Mouse (Mus musculus) megakaryocyte, embryonic 14.5 days (primary cell): Measurements from ENCODE around the gene Rnf213. TPM values are rescaled to one million over a fixed set of nuclear protein-coding genes. Genes with fewer than 3 reads are reported as not detected.

Experiments used
- H3K27me3 ChIP-seq: replicated peaks from 2 replicates; pipeline ENCODE3; 2012; ENCODE audit warnings: inconsistent platforms
- H3K36me3 ChIP-seq: replicated peaks from 2 replicates; pipeline ENCODE3; 2012; ENCODE audit warnings: low read length, inconsistent platforms, mixed read lengths
- H3K4me1 ChIP-seq: 2 replicates; pipeline ENCODE4 v1.6.1; 2012; ENCODE audit warnings: inconsistent platforms
- H3K4me3 ChIP-seq: replicated peaks from 2 replicates; pipeline ENCODE3; 2012; ENCODE audit warnings: moderate library complexity, mild to moderate bottlenecking, inconsistent platforms
- H3K9me3 ChIP-seq: 2 replicates; pipeline ENCODE4 v1.6.1; 2012; ENCODE audit warnings: inconsistent platforms
- FLI1 ChIP-seq: IDR thresholded peaks from 2 replicates; pipeline ENCODE4 v1.6.1; 2012; ENCODE audit warnings: low read length, inconsistent platforms, mixed read lengths
- GATA1 ChIP-seq: IDR thresholded peaks from 3 replicates; pipeline ENCODE4 v1.6.1; 2012; ENCODE audit warnings: mixed read lengths, low read length, inconsistent platforms, borderline replicate concordance
- polyA plus RNA-seq: library from polyadenylated mRNA; stranded (reverse); fragments of >175 nt; gene quantifications from 2 replicates; pipeline ENCODE4 v1.2.3, GENCODE M21; 2012; ENCODE audit warnings: low replicate concordance; ENCODE audit not compliant: insufficient read depth

Rnf213 gene
- polyA plus RNA-seq, 1 experiment, result 1.2 TPM

- no peaks in the 10 kb centered on the region for H3K27me3 ChIP-seq
- peaks cover 44% of the 10 kb centered on the region for H3K36me3 ChIP-seq
- no peak for TF ChIP-seq GATA1
- no peak for TF ChIP-seq FLI1
- H3K9me3 ChIP-seq, result no peaks in the 10 kb centered on the region
- H3K4me1 ChIP-seq, result peaks cover 71% of the 10 kb centered on the region
- peak overlapping the region; percentile 97 for H3K4me3 ChIP-seq
Observed at GRCm38 (mm10) chr11:119491690-119492087, 98.8 kb downstream of the Rnf213 start.

- H3K4me1 ChIP-seq, result peaks cover 68% of the 10 kb centered on the region
- no peaks in the 10 kb centered on the region for H3K9me3 ChIP-seq
- TF ChIP-seq GATA1 (no peak), FLI1 (no peak)
- H3K4me3 ChIP-seq, result peak overlapping the region; percentile 59
- no peaks in the 10 kb centered on the region for H3K27me3 ChIP-seq
- peaks cover 40% of the 10 kb centered on the region for H3K36me3 ChIP-seq
Observed at GRCm38 (mm10) chr11:119492830-119493229, 99.9 kb downstream of the Rnf213 start.

- Histone ChIP-seq H3K27me3 (no peaks in the 10 kb centered on the region), H3K4me3 (no peak overlapping the region), H3K36me3 (peaks cover 41% of the 10 kb centered on the region), H3K9me3 (no peaks in the 10 kb centered on the region), H3K4me1 (peaks cover 62% of the 10 kb centered on the region)
- TF ChIP-seq GATA1 (no peak), FLI1 (no peak)
Observed at GRCm38 (mm10) chr11:119493516-119493915, 100.6 kb downstream of the Rnf213 start.

- peaks cover 67% of the 10 kb centered on the region for H3K36me3 ChIP-seq
- TF ChIP-seq GATA1 (no peak), FLI1 (no peak)
Observed at GRCm38 (mm10) chr11:119496147-119496546, 103.2 kb downstream of the Rnf213 start.

GRCm38 (mm10) chr11:119497451-119497850 is 104.6 kb downstream of the Rnf213 start:
- no peak for TF ChIP-seq GATA1
- no peak for TF ChIP-seq FLI1
- H3K27me3 ChIP-seq, result no peaks in the 10 kb centered on the region
- H3K4me1 ChIP-seq, result peaks cover 28% of the 10 kb centered on the region
- peaks cover 80% of the 10 kb centered on the region for H3K36me3 ChIP-seq
- H3K9me3 ChIP-seq, result no peaks in the 10 kb centered on the region
- no peak overlapping the region for H3K4me3 ChIP-seq

More at GRCm38 (mm10) chr11:119496147-119496546, 103.2 kb downstream of the Rnf213 start:
- no peaks in the 10 kb centered on the region for H3K9me3 ChIP-seq
- H3K4me3 ChIP-seq, result no peak overlapping the region
- H3K4me1 ChIP-seq, result peaks cover 36% of the 10 kb centered on the region
- no peaks in the 10 kb centered on the region for H3K27me3 ChIP-seq

- Histone ChIP-seq H3K9me3 (no peaks in the 10 kb centered on the region), H3K36me3 (peaks cover 85% of the 10 kb centered on the region), H3K27me3 (no peaks in the 10 kb centered on the region), H3K4me3 (no peak overlapping the region), H3K4me1 (peaks cover 13% of the 10 kb centered on the region)
- TF ChIP-seq GATA1 (no peak), FLI1 (no peak)
Observed at GRCm38 (mm10) chr11:119499297-119499696, 106.4 kb downstream of the Rnf213 start.

GRCm38 (mm10) chr11:119500011-119500410 is 107.1 kb downstream of the Rnf213 start:
- H3K36me3 ChIP-seq, result peaks cover 91% of the 10 kb centered on the region

GRCm38 (mm10) chr11:119503675-119504074 is 110.8 kb downstream of the Rnf213 start:
- H3K36me3 ChIP-seq, result peaks cover 92% of the 10 kb centered on the region
- H3K4me1 ChIP-seq, result no peaks in the 10 kb centered on the region
- peaks cover 10% of the 10 kb centered on the region for H3K27me3 ChIP-seq
- TF ChIP-seq FLI1 (no peak), GATA1 (no peak)
- H3K9me3 ChIP-seq, result no peaks in the 10 kb centered on the region
- H3K4me3 ChIP-seq, result no peak overlapping the region

More at GRCm38 (mm10) chr11:119500011-119500410, 107.1 kb downstream of the Rnf213 start:
- Histone ChIP-seq H3K4me3 (no peak overlapping the region), H3K27me3 (peaks cover 3% of the 10 kb centered on the region), H3K4me1 (peaks cover 7% of the 10 kb centered on the region), H3K9me3 (no peaks in the 10 kb centered on the region)
- no peak for TF ChIP-seq GATA1
- TF ChIP-seq FLI1, result no peak

- Histone ChIP-seq H3K4me3 (no peak overlapping the region), H3K9me3 (no peaks in the 10 kb centered on the region), H3K36me3 (peaks cover 68% of the 10 kb centered on the region), H3K27me3 (peaks cover 28% of the 10 kb centered on the region), H3K4me1 (no peaks in the 10 kb centered on the region)
- TF ChIP-seq FLI1, result no peak
- no peak for TF ChIP-seq GATA1
Observed at GRCm38 (mm10) chr11:119506386-119506785, 113.5 kb downstream of the Rnf213 start.

- Histone ChIP-seq H3K27me3 (peaks cover 41% of the 10 kb centered on the region), H3K9me3 (no peaks in the 10 kb centered on the region), H3K4me3 (no peak overlapping the region), H3K36me3 (peaks cover 54% of the 10 kb centered on the region), H3K4me1 (no peaks in the 10 kb centered on the region; the same call in 1 of the 2 replicates)
- no peak for TF ChIP-seq FLI1
- TF ChIP-seq GATA1, result no peak
Observed at GRCm38 (mm10) chr11:119507772-119508171, 114.9 kb downstream of the Rnf213 start.

- Histone ChIP-seq H3K4me3 (no peak overlapping the region), H3K27me3 (peaks cover 56% of the 10 kb centered on the region), H3K9me3 (no peaks in the 10 kb centered on the region), H3K4me1 (peaks cover under 1% of the 10 kb centered on the region; the same call in 1 of the 2 replicates), H3K36me3 (peaks cover 39% of the 10 kb centered on the region)
- no peak for TF ChIP-seq GATA1
- no peak for TF ChIP-seq FLI1
Observed at GRCm38 (mm10) chr11:119509165-119509776, 116.4 kb downstream of the Rnf213 start.
